Mouse (Mus musculus): ENCODE data around the gene Cdc20.

DNA sequence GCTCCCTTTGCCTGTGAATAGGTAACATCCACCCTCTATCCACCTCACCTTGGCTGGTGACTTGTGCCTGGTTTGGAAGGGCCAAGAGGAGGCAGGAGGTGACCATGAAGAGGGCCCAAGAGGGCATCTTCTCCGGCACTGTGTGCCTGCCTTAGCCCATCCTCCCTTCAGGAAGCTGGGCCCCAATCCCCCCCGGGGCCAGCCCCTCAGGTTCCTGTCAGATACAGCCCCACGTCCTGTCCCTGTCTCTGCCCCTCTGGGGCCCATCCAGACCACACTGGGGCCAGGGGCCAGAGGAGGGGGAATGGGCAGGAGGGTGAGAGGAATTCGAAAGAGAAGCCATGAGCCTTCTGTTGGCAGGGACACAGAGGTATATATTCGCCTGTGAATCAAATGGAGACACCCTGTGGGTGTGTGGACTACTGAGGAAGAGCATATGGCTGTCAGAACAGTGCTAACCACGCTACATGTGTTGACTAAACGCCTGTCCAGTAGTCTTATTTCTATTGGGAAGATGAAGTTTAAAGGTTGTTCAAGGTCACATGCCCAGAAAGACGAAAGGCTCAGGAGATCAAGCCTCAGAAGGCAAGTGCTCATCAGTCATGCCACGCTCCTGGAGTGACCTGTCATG, 20.3 kb upstream of the Cdc20 start, which contains the start of gene Mpl:
- TF ChIP-seq POLR2A (IDR thresholded peaks at IDR 0.05; ENCODE audit: insufficient read length, low read depth) (no peak), USF1 (IDR thresholded peaks at IDR 0.05; ENCODE audit: low read depth) (no peak), MAX (IDR thresholded peaks at IDR 0.05; ENCODE audit: low read depth) (no peak), POLR2AphosphoS2 (IDR thresholded peaks at IDR 0.05; ENCODE audit: insufficient read length, low read depth) (no peak), E2F4 (IDR thresholded peaks at IDR 0.05; ENCODE audit: insufficient read depth) (no peak), MYOG (IDR thresholded peaks at IDR 0.05; ENCODE audit: control insufficient read depth in 1 of 3, insufficient read depth in 1 of 3, insufficient read length in 2 of 3, low read depth in 2 of 3) (no peak), TCF3 (IDR thresholded peaks at IDR 0.05; ENCODE audit: insufficient read length, low read depth) (no peak), SRF (IDR thresholded peaks at IDR 0.05; ENCODE audit: control insufficient read depth, insufficient read length, low read depth) (no peak), TCF12 (IDR thresholded peaks at IDR 0.05; ENCODE audit: insufficient read depth, poor library complexity, severe bottlenecking) (no peak), MYOD1 (IDR thresholded peaks at IDR 0.05; ENCODE audit: control insufficient read depth in 1 of 3, insufficient read length in 2 of 3, low read depth in 2 of 3) (no peak), CEBPB (IDR thresholded peaks at IDR 0.05; ENCODE audit: insufficient read depth, poor library complexity, severe bottlenecking) (no peak), REST (IDR thresholded peaks at IDR 0.05; ENCODE audit: insufficient read depth, insufficient read length) (no peak)
